Mouse (Mus musculus) adrenal gland, adult 10 weeks (tissue): ENCODE data around the gene Chac1. TPM values are rescaled to one million over a fixed set of nuclear protein-coding genes. Genes with fewer than 3 reads are reported as not detected.

Source experiments
- polyA plus RNA-seq: library from polyadenylated mRNA; stranded (reverse); fragments of 350-450 nt; fragmentation: Illumina TruSeq; extraction: RNeasy Lipid Tissue Mini Kit (QIAGEN cat#74804); gene quantifications from one replicate; pipeline ENCODE4 v1.2.3, GENCODE M21; 2014; ENCODE audit warnings: low read depth, low replicate concordance

The Chac1 gene
- 0.93 TPM for polyA plus RNA-seq

GRCm38 (mm10) chr2:119350555-119351486 is at the start of gene Chac1:
Chac1 (plus strand) TSS chr2:119351229.

GRCm38 (mm10) chr2:119325568-119326143 is 25.4 kb upstream of the Chac1 start, which contains the start of gene Dll4:
Dll4 (plus strand) TSS chr2:119325784.

Other genes with a start within 250 kb of the Chac1 start
- gene Rad51, start 238.4 kb upstream of the Chac1 start, polyA plus RNA-seq = 2.2 TPM
- 49.1 TPM for gene Rmdn3, start 194.2 kb upstream of the Chac1 start, polyA plus RNA-seq
- gene Gchfr, start 183.5 kb upstream of the Chac1 start, polyA plus RNA-seq = not detected
- not detected for gene Gm14137, start 176.7 kb upstream of the Chac1 start, polyA plus RNA-seq
- gene Zfyve19, start 142.6 kb upstream of the Chac1 start, polyA plus RNA-seq = 4.3 TPM
- gene Dnajc17, start 142.4 kb upstream of the Chac1 start, polyA plus RNA-seq = 1.7 TPM
- gene Ppp1r14d, start 121.3 kb upstream of the Chac1 start, polyA plus RNA-seq = not detected
- gene Spint1, start 113.9 kb upstream of the Chac1 start, polyA plus RNA-seq = 0.58 TPM
- not detected for gene Rhov, start 80.0 kb upstream of the Chac1 start, polyA plus RNA-seq
- 0.29 TPM for gene Vps18, start 62.5 kb upstream of the Chac1 start, polyA plus RNA-seq
- 0.58 TPM for gene Dll4, start 25.4 kb upstream of the Chac1 start, polyA plus RNA-seq
- 26.5 TPM for gene Ino80, start 126.5 kb downstream of the Chac1 start, polyA plus RNA-seq
- gene Exd1, start 196.4 kb downstream of the Chac1 start, polyA plus RNA-seq = 1.0 TPM
- 454 TPM for gene Chp1, start 196.5 kb downstream of the Chac1 start, polyA plus RNA-seq